Mouse (Mus musculus) kidney, adult 10 weeks (tissue): ENCODE results near the gene Ndufa4l2. TPM values are rescaled to one million over a fixed set of nuclear protein-coding genes. Genes with fewer than 3 reads are reported as not detected.

Experiments used
- polyA plus RNA-seq: library from polyadenylated mRNA; stranded (reverse); fragments of 350-450 nt; fragmentation: Illumina TruSeq; extraction: RNeasy Lipid Tissue Mini Kit (QIAGEN cat#74804); gene quantifications from one replicate; pipeline ENCODE4 v1.2.3, GENCODE M21; 2014; ENCODE audit warnings: low read depth, low replicate concordance

Ndufa4l2 gene
- polyA plus RNA-seq: not detected

GRCm38 (mm10) chr10:127514764-127515163, at the start of gene Ndufa4l2:
Gene Ndufa4l2 (plus strand): TSS chr10:127514967.

GRCm38 (mm10) chr10:127500894-127501893, 13.6 kb upstream of the Ndufa4l2 start, which contains the start of gene Stac3:
Gene Stac3 (plus strand): TSS chr10:127501686.

DNA sequence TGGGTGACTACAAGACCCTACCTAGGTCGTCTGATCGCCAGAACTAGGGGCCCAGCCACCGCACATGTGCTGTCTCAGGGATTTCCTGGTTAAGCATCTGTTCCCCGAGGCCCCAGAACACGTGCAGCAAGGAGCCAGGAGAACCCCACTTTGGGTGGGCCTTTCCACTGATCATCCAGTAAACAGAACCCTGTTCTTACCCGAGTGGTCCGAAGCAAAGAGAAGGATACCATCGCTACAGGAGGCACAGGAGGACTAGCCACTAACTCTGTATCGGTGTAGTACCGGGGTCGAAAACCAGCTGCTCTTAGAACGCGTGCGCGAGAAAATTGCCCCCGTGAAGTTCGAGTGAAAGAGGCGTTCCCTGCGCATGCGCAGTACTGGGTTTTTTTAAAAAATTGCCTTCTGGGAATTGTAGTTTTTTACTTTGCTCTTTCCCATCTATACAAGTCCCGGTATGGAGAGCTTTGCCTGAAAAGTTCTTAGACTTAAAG, 7.4 kb downstream of the Ndufa4l2 start, which contains the start of gene Shmt2:
Gene Shmt2 (minus strand): TSS at position 357 of the 494 bp plus-strand sequence.

DNA sequence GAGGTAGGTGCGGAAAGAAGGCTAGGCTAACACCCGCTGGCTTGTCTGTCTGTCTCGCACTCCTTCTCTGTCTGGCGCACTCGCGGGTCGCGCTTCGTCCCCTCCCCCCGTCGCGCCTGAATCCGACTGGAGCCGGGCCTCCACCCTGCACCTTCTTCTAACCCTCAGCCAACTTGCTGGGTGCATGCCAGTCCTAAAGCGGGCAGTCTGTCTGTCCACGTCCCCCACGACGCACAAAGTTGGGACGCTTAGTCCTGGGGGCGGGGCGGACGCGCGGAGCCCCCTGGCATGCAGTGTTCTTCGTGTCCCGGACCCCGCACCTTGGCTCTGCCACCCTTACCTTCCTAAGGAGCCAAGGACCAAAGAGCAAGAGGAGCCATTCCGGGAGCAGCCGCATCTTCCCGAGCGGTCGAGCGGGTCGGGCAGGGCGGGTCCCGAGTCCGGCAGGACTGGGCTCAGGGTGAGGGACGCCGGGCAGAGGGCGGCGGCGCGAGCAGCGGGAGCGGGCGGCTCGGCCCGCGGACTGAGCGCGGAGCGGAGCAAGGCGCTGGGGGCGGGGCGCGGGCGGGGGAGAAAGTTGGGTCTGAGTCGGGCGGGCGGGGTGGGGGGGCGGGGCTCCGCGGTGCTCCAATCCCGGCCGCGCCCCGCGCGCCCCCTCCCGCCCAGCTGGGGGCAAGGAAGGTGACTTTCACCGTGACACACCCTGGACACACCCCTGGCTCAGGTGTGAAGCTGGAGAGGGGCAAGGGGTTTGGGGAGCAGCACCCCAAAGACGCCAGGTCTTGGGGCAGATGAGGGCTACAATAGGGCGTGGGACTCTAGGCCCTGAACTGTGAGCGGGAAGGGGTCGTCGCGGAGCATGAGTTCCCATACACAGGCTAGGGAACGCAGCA, 19.5 kb downstream of the Ndufa4l2 start, which contains the start of gene Nxph4:
Gene Nxph4 (minus strand): TSS at position 524 of the 893 bp plus-strand sequence.

Other genes with a start within 250 kb of the Ndufa4l2 start
- gene Dctn2, start 248.6 kb upstream of the Ndufa4l2 start, polyA plus RNA-seq: 18.1 TPM
- 1.0 TPM for gene Mbd6, start 225.9 kb upstream of the Ndufa4l2 start, polyA plus RNA-seq
- gene Mars, start 203.2 kb upstream of the Ndufa4l2 start, polyA plus RNA-seq: 7.0 TPM
- not detected for gene Arhgap9, start 193.0 kb upstream of the Ndufa4l2 start, polyA plus RNA-seq
- gene Gli1, start 173.0 kb upstream of the Ndufa4l2 start, polyA plus RNA-seq: not detected
- not detected for gene Inhbe, start 160.6 kb upstream of the Ndufa4l2 start, polyA plus RNA-seq
- not detected for gene Inhbc, start 144.5 kb upstream of the Ndufa4l2 start, polyA plus RNA-seq
- gene R3hdm2, start 134.6 kb upstream of the Ndufa4l2 start, polyA plus RNA-seq: 149 TPM
- not detected for gene Stac3, start 13.3 kb upstream of the Ndufa4l2 start, polyA plus RNA-seq
- gene Shmt2, start 7.5 kb downstream of the Ndufa4l2 start, polyA plus RNA-seq: 7.9 TPM
- not detected for gene Nxph4, start 19.6 kb downstream of the Ndufa4l2 start, polyA plus RNA-seq
- 1.5 TPM for gene Lrp1, start 106.2 kb downstream of the Ndufa4l2 start, polyA plus RNA-seq
- 22.0 TPM for gene Stat6, start 128.0 kb downstream of the Ndufa4l2 start, polyA plus RNA-seq
- 5.9 TPM for gene Nemp1, start 151.9 kb downstream of the Ndufa4l2 start, polyA plus RNA-seq
- gene Nab2, start 153.6 kb downstream of the Ndufa4l2 start, polyA plus RNA-seq: 1.2 TPM
- gene Myo1a, start 190.2 kb downstream of the Ndufa4l2 start, polyA plus RNA-seq: not detected
- gene Tac2, start 209.5 kb downstream of the Ndufa4l2 start, polyA plus RNA-seq: not detected
- 2.1 TPM for gene Zbtb39, start 224.6 kb downstream of the Ndufa4l2 start, polyA plus RNA-seq
- 0.61 TPM for gene Gpr182, start 236.8 kb downstream of the Ndufa4l2 start, polyA plus RNA-seq
- 1.1 TPM for gene Rdh1, start 244.8 kb downstream of the Ndufa4l2 start, polyA plus RNA-seq
- gene Rdh16f1, start 244.8 kb downstream of the Ndufa4l2 start, polyA plus RNA-seq: not detected